Mouse (Mus musculus) kidney, adult 2 months (tissue): ENCODE data around the gene 4930522H14Rik. TPM values are rescaled to one million over a fixed set of nuclear protein-coding genes. Genes with fewer than 3 reads are reported as not detected.

Experiments
- DNase-seq: peaks from one replicate; pipeline ENCODE4 v3.0.0; 2021
- H3K27ac ChIP-seq: fragments of 200-500 bp; 2 replicates; pipeline ENCODE4 v1.5.1; 2012; ENCODE audit warnings: low read depth, low read length, control low read depth, inconsistent platforms; ENCODE audit not compliant: insufficient read depth
- H3K27me3 ChIP-seq: fragments of 200-500 bp; replicated peaks from 2 replicates; pipeline ENCODE4 v1.6.1; 2012; ENCODE audit warnings: mild to moderate bottlenecking, moderate library complexity, low read length, inconsistent platforms; ENCODE audit not compliant: control insufficient read depth, insufficient read depth
- H3K36me3 ChIP-seq: fragments of 200-500 bp; 2 replicates; pipeline ENCODE4 v1.6.1; 2012; ENCODE audit warnings: mild to moderate bottlenecking, moderate library complexity, low read length, inconsistent platforms; ENCODE audit not compliant: control insufficient read depth, insufficient read depth
- H3K4me1 ChIP-seq: fragments of 200-500 bp; 2 replicates; pipeline ENCODE4 v1.6.1; 2011; ENCODE audit warnings: low read length; ENCODE audit not compliant: control insufficient read depth, insufficient read depth
- H3K4me3 ChIP-seq: fragments of 200-500 bp; 2 replicates; pipeline ENCODE4 v1.5.1; 2011; ENCODE audit warnings: mild to moderate bottlenecking, low read depth, low read length, control low read depth; ENCODE audit not compliant: insufficient read depth
- CTCF ChIP-seq: fragments of 200-500 bp; conservative IDR thresholded peaks from 2 replicates; pipeline ENCODE4 v1.5.1; 2011; ENCODE audit warnings: low read depth, mild to moderate bottlenecking, control low read depth, low read length, moderate library complexity, mixed read lengths; ENCODE audit not compliant: insufficient read depth, insufficient read length
- POLR2A ChIP-seq: fragments of 200-500 bp; IDR thresholded peaks from one replicate; pipeline ENCODE4 v1.6.1; 2011; ENCODE audit warnings: low read depth, low read length, control low read depth
- whole genome bisulfite sequencing: fragments of 180-500 bp; shearing (Covaris S2); methylation state at CpG from one replicate; pipeline ENCODE4 v1.1.7; 2018; 5-methylcytosine and 5-hydroxymethylcytosine counted together
- polyA plus RNA-seq: library from polyadenylated mRNA; depleted of rRNA; stranded (reverse); fragments of >200 nt; gene quantifications from 2 replicates; pipeline ENCODE4 v1.2.3, GENCODE M21; 2012

Gene 4930522H14Rik
- polyA plus RNA-seq, 1 experiment: not detected

GRCm38 (mm10) chr4:109476554-109477014 is 54.5 kb downstream of the 4930522H14Rik start:
- Histone ChIP-seq H3K27ac (peak overlapping the region; percentile 76), H3K4me3 (peak overlapping the region; percentile 68), H3K4me1 (peaks cover 17% of the 10 kb centered on the region), H3K36me3 (no peaks in the 10 kb centered on the region), H3K27me3 (no peaks in the 10 kb centered on the region)
- peak; percentile 96 for DNase-seq
- TF ChIP-seq CTCF (peak; percentile 24; the same call in 1 of the 2 replicates), POLR2A (peak; percentile 46)
- WGBS: 2% methylated on average over 39 of the region's 39 CpGs

DNA sequence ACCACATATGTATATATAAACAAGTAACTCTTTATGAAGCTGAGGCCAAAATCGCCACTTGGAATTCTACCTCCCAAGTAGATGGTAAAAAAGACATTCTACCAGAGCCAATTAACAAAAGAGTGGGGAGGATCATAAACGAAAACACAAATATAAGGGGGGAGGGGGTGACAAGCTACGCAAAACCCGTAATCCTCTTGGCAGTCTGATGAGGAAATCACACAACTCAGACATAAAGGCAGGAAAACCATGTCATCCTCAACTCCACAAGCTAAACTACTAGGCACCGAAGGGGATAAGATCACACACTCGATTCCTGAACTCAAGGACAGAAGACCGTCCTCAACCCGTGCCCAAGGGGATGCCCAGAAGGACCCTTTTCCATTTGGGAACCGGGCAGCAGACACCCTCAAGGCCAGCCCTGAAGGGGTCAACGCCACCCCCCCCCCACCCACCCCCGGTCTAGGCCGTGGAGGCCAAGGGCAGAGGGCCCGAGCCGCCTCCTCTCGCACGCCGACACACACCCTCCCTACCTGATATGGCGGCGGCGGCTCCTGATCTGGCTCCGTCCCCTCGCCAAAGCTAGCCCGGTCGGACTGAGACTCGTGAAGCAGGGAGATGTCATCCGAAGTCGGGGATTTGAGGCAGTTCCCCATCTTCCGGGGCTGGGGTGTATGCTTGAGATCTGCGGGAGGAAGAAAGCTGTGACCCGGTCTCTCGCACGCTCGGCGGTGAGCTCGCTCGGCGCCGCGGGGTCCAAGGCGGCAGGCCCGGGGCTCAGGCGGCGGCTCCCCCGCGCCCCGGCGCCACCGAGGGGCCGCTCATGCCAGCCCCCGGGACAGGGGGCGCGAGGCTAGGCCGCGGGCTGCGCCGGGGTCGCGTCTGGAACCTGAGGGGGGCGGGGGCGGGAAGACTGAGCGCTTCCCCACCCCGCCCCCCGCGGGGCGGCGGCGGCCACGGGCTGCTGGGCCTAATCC is 55.2 kb downstream of the 4930522H14Rik start:
- Histone ChIP-seq H3K4me3 (peak overlapping the region; percentile 68), H3K4me1 (peaks cover 18% of the 10 kb centered on the region), H3K36me3 (no peaks in the 10 kb centered on the region), H3K27ac (peak overlapping the region; percentile 83), H3K27me3 (no peaks in the 10 kb centered on the region)
- under 1% methylated on average over 61 of the region's 68 CpGs for whole genome bisulfite sequencing
- TF ChIP-seq CTCF: no peak
- TF ChIP-seq POLR2A: no peak
- peak; percentile 54 for DNase-seq

GRCm38 (mm10) chr4:109475078-109475477 is 56.0 kb downstream of the 4930522H14Rik start:
- DNase-seq: no peak
- Histone ChIP-seq H3K36me3 (no peaks in the 10 kb centered on the region), H3K4me1 (peaks cover 18% of the 10 kb centered on the region), H3K27ac (peak overlapping the region; percentile 23; the same call in 1 of the 2 replicates), H3K27me3 (no peaks in the 10 kb centered on the region), H3K4me3 (no peak overlapping the region)
- no peak for TF ChIP-seq POLR2A
- no peak for TF ChIP-seq CTCF
- WGBS: 31% methylated on average over 2 of the region's 2 CpGs

DNA sequence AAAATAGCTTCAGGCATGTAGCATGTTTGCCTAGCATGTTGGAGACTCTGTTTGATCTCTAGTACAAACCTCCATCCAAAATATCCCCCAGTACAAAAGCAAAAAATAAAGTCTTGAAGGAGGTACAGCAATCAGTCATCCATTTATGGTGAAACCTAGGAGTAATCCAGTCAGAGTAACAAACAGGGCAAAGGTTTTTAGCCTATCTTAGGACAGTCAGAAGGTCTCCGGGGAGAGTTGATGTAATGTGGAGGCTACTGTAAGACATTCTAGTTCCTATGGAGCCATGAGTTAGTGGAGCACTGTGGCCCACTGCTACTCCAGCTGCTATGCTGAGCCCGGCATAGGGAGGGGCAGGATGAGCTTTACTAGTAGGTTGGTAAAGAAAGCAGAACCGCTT is 58.5 kb downstream of the 4930522H14Rik start:
- no peaks in the 10 kb centered on the region for H3K36me3 ChIP-seq
- H3K4me3 ChIP-seq: no peak overlapping the region
- H3K27me3 ChIP-seq: no peaks in the 10 kb centered on the region
- no peak for TF ChIP-seq POLR2A
- no peak for TF ChIP-seq CTCF
- H3K27ac ChIP-seq: peak overlapping the region; percentile 92
- DNase-seq: peak; percentile 67
- 68% methylated on average over 3 of the region's 3 CpGs for WGBS
- H3K4me1 ChIP-seq: peaks cover 17% of the 10 kb centered on the region

GRCm38 (mm10) chr4:109471606-109472005 is 59.5 kb downstream of the 4930522H14Rik start:
- no peak overlapping the region for H3K4me3 ChIP-seq
- no peak overlapping the region; the same call in 1 of the 2 replicates for H3K27ac ChIP-seq
- H3K36me3 ChIP-seq: no peaks in the 10 kb centered on the region
- H3K4me1 ChIP-seq: peaks cover 14% of the 10 kb centered on the region
- H3K27me3 ChIP-seq: no peaks in the 10 kb centered on the region
- no peak for DNase-seq
- TF ChIP-seq CTCF: no peak
- no peak for TF ChIP-seq POLR2A

DNA sequence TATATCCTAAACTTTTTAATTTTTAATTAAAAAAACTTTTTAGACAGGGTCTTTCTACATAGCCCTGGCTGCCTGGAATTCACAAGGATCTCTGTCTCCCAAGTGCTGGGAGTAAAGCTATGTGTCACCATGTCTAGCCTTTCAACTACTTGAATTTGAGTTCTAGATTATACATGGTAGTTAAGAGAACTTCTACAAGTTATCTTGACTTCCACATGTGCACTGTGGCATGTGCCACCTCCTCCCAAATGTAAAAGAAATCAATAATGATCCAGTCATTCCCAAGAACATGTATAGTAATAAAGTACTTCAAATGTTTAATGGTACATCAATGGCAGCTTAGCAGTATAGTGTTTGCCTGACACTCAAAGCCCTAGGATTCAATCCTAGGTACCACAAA is 63.4 kb downstream of the 4930522H14Rik start:
- H3K36me3 ChIP-seq: no peaks in the 10 kb centered on the region
- no peak overlapping the region for H3K27ac ChIP-seq
- peaks cover 10% of the 10 kb centered on the region for H3K4me1 ChIP-seq
- DNase-seq: no peak
- TF ChIP-seq CTCF (no peak), POLR2A (no peak)
- H3K4me3 ChIP-seq: no peak overlapping the region
- no peaks in the 10 kb centered on the region for H3K27me3 ChIP-seq

DNA sequence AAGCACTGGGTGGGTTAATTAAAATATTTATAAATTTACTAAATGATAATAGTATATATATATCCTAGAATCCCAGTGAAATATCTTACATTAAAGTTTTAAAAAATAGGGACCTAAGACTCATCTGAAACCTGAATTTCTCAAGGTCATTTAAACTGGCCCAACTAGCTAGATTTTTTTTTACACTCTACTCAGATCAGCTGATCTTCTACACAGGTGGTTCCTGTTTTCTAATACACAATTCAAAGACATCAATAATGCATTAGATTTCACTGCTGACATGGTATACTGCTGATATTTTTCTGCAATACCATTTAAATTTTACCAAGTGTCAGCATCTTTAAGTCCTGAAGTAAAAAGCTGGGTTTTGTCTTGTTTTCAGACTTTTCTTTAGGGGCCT is 67.2 kb downstream of the 4930522H14Rik start:
- Histone ChIP-seq H3K4me1 (peaks cover 4% of the 10 kb centered on the region; the same call in 1 of the 2 replicates), H3K4me3 (no peak overlapping the region), H3K27me3 (no peaks in the 10 kb centered on the region), H3K27ac (no peak overlapping the region), H3K36me3 (no peaks in the 10 kb centered on the region)
- TF ChIP-seq CTCF: no peak
- no peak for DNase-seq
